Mouse (Mus musculus) spleen, adult 2 months (tissue): Measurements from ENCODE around the gene Irs2.

Source experiments
- CTCF ChIP-seq: fragments of 200-500 bp; IDR thresholded peaks from 2 replicates; pipeline ENCODE4 v1.5.1; 2011; ENCODE audit warnings: mild to moderate bottlenecking, inconsistent platforms; ENCODE audit not compliant: insufficient read depth, insufficient read length, insufficient replicate concordance; ENCODE audit errors: extremely low read depth
- POLR2A ChIP-seq: fragments of 200-500 bp; IDR thresholded peaks from 2 replicates; pipeline ENCODE4 v1.6.1; 2011; ENCODE audit warnings: low read depth, low read length, inconsistent platforms

GRCm38 (mm10) chr8:10977742-10978376 lies 30.4 kb downstream of the Irs2 start:
- TF ChIP-seq CTCF (no peak), POLR2A (no peak)
